Mouse (Mus musculus): ENCODE results near the gene Nlrp4e. TPM values are rescaled to one million over a fixed set of nuclear protein-coding genes. Genes with fewer than 3 reads are reported as not detected.
"Not testable (repeated sequence)": the region's sequence is repeated elsewhere in the genome, so short reads cannot be mapped to it uniquely, and the experiment has no call there.

The Nlrp4e gene
- polyA plus RNA-seq (2016; fragmentation: Nextera tagmentation; extraction: Ambion mirVana) = not detected in 2 replicates

DNA sequence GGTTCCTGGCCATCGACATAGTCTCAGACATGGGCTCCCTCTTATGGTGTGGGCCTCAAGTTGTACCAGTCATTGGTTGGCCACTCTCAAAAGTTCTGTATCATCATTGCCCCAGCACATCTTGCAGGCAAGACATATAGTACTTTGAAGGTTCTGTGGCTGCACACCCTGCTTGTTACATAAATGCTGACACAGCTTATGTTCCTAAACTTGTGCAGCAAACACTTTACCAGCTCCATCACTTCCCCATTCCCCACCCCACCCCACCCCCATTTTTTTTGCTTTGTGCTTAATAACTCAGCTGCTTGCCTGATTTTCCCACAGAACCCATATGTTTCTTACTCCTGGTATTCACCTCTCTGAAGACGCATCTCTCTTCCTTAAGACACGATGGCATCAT is at the start of gene Nlrp4e:
Gene Nlrp4e (plus strand): TSS at position 301 of the 400 bp plus-strand sequence.
- not testable (repeated sequence) for ATAC-seq (ENCODE audit: low FRiP score); H3K27me3 ChIP-seq; H3K9ac ChIP-seq; H3K4me3 ChIP-seq (replicated peaks); H3K27ac ChIP-seq; H3K4me2 ChIP-seq; H3K4me1 ChIP-seq; H3K36me3 ChIP-seq (replicated peaks)
- peaks cover 22% of the 10 kb centered on the region for H3K9me3 ChIP-seq
- WGBS = 84% methylated on average over 3 of the region's 3 CpGs

DNA sequence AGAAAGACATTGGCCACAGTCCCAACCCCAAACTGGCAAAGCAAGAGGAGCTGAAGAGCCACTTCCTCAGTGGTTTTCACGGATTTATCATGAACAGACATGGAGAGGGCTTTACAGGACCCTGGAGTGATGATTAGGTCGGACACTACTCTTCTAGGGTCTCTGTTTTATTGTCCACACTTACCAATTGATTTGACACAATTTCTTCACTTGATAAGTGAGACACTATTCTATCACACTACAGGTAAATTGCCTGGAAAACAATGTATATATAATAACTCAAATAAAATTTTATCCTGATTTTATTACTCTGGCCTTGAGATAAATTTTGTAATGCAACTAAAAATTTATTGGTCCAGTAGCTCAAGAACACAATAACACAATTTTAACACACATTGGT is 49.4 kb upstream of the Nlrp4e start, which contains the start of gene Vmn1r166:
Gene Vmn1r166 (minus strand): TSS at position 101 of the 400 bp plus-strand sequence.
- ATAC-seq (ENCODE audit: low FRiP score); H3K27me3 ChIP-seq; H3K27ac ChIP-seq; H3K4me1 ChIP-seq; H3K36me3 ChIP-seq (replicated peaks); H3K4me2 ChIP-seq; H3K4me3 ChIP-seq (replicated peaks); H3K9me3 ChIP-seq; H3K9ac ChIP-seq: not testable (repeated sequence)
- no CpG with 5 or more reads among the region's 2 CpGs for WGBS

DNA sequence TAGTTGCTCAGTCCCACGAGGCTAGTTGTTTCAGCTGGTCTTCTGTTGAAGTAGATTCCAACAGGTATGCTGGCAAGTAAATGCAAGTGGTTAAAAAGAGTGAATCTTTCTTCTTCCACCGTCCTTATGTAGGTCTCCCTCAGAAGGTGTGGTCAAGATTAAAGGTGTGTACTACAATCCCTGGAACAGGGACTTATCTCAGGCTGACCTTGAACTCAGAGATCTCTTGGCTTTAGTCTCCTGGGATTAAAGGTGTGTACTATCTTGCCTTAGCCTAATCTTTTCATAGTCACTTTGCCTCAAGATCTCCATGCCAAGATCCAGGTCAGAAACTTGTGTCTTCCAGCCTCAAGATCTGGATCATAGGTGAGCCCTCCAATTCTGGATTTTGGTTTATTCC is 22.2 kb upstream of the Nlrp4e start, which contains the start of gene Gm6902:
Gene Gm6902 (minus strand): TSS at position 101 of the 400 bp plus-strand sequence.
- not testable (repeated sequence) for ATAC-seq (ENCODE audit: low FRiP score); H3K9ac ChIP-seq; H3K4me1 ChIP-seq

DNA sequence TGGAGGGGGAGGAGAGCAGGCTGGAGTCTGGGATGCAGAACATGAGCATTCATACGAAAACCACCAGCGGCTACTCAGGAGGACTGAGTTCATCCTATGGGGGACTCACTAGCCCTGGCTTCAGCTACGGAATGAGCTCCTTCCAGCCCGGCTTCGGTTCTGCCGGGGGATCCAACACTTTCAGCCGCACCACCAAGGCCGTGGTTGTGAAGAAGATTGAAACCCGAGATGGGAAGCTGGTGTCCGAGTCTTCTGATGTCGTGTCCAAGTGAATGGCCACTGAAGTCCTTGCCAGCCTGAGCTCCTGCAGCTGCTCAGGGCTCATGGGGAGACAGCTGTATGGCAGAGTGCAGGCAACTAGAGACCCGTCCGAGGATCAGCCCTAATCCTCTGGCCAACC is 57.3 kb downstream of the Nlrp4e start:
- not testable (repeated sequence) for H3K4me1 ChIP-seq; H3K4me2 ChIP-seq; H3K27me3 ChIP-seq; H3K27ac ChIP-seq; H3K36me3 ChIP-seq (replicated peaks); H3K9ac ChIP-seq; H3K4me3 ChIP-seq (replicated peaks); ATAC-seq (ENCODE audit: low FRiP score)
- peaks cover 54% of the 10 kb centered on the region for H3K9me3 ChIP-seq
- 88% methylated on average over 13 of the region's 13 CpGs for WGBS

More for the DNA sequence above, 22.2 kb upstream of the Nlrp4e start, which contains the start of gene Gm6902:
- H3K4me3 ChIP-seq (replicated peaks); H3K9me3 ChIP-seq; H3K27me3 ChIP-seq; H3K36me3 ChIP-seq (replicated peaks); H3K4me2 ChIP-seq; H3K27ac ChIP-seq: not testable (repeated sequence)
- no CpG with 5 or more reads among the region's 2 CpGs for WGBS

DNA sequence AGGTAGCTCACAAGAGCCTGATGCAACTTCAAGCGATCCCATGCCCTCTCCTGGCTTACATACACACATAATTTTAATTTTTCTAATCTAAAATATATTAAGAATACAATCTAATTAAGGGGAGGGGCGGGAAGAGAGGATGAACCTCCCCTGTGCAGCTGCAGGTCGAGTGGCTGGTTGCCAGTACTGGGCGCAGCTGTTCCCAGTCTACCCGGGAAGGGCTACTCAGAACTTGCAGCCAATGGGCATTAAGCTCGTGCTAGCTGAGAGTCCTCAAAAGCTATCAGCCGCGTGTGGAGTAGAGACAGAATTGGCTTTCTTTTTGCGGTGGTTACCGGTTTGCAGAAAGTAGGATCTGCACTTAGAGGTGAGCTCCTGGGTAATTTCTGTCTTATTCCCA is 84.6 kb downstream of the Nlrp4e start, which contains the start of gene Nlrp5:
Gene Nlrp5 (plus strand): TSS at position 301 of the 400 bp plus-strand sequence.
- WGBS = 79% methylated on average over 10 of the region's 10 CpGs
- H3K27me3 ChIP-seq = no peaks in the 10 kb centered on the region
- no peak within 1 kb of the TSS for H3K4me3 ChIP-seq (replicated peaks)
- ATAC-seq (ENCODE audit: low FRiP score) = no peak
- no peaks in the 10 kb centered on the region for H3K36me3 ChIP-seq (replicated peaks)
- no peak within 1 kb of the TSS for H3K9ac ChIP-seq
- H3K4me1 ChIP-seq = no peaks in the 10 kb centered on the region
- H3K27ac ChIP-seq = no peak within 1 kb of the TSS
- H3K9me3 ChIP-seq = peaks cover 44% of the 10 kb centered on the region
- no peak within 1 kb of the TSS for H3K4me2 ChIP-seq

Small RNA genes lying within 50 kb of the gene (microRNA-seq; reads per million reads assigned to microRNA genes)
- gene Gm25196 = not detected

Other genes with a start within 250 kb of the Nlrp4e start
- not detected in 2 replicates for gene Vmn1r163, start 245.7 kb upstream of the Nlrp4e start, polyA plus RNA-seq (2016; fragmentation: Nextera tagmentation; extraction: Ambion mirVana)
- not detected in 2 replicates for gene Gm8720, start 233.7 kb upstream of the Nlrp4e start, polyA plus RNA-seq (2016; fragmentation: Nextera tagmentation; extraction: Ambion mirVana)
- gene Gm10662, start 156.7 kb upstream of the Nlrp4e start, polyA plus RNA-seq (2016; fragmentation: Nextera tagmentation; extraction: Ambion mirVana) = not detected in 2 replicates
- not detected in 2 replicates for gene Vmn1r165, start 83.9 kb upstream of the Nlrp4e start, polyA plus RNA-seq (2016; fragmentation: Nextera tagmentation; extraction: Ambion mirVana)
- not detected in 2 replicates for gene Vmn1r166, start 49.5 kb upstream of the Nlrp4e start, polyA plus RNA-seq (2016; fragmentation: Nextera tagmentation; extraction: Ambion mirVana)
- gene Gm6902, start 22.3 kb upstream of the Nlrp4e start, polyA plus RNA-seq (2016; fragmentation: Nextera tagmentation; extraction: Ambion mirVana) = not detected in 2 replicates
- gene Nlrp5, start 84.7 kb downstream of the Nlrp4e start, polyA plus RNA-seq (2016; fragmentation: Nextera tagmentation; extraction: Ambion mirVana) = not detected in 2 replicates
- gene Vmn1r167, start 206.0 kb downstream of the Nlrp4e start, polyA plus RNA-seq (2016; fragmentation: Nextera tagmentation; extraction: Ambion mirVana) = not detected in 2 replicates
- not detected in 2 replicates for gene Vmn1r168, start 238.5 kb downstream of the Nlrp4e start, polyA plus RNA-seq (2016; fragmentation: Nextera tagmentation; extraction: Ambion mirVana)

Measured in forebrain, embryonic 12.5 days (tissue).